Mouse (Mus musculus) spleen, postnatal 36 days (tissue): ENCODE measurements around the gene Olfr1449.
"Not testable (repeated sequence)": the region's sequence is repeated elsewhere in the genome, so short reads cannot be mapped to it uniquely, and the experiment has no call there.

Experiments
- DNase-seq, 2 experiments: peaks; one replicate each; pipeline ENCODE4 v3.0.0; 2022; ENCODE audit warnings: low spot score in 2 of 2, mixed read lengths in 1 of 2

The Olfr1449 gene

DNA sequence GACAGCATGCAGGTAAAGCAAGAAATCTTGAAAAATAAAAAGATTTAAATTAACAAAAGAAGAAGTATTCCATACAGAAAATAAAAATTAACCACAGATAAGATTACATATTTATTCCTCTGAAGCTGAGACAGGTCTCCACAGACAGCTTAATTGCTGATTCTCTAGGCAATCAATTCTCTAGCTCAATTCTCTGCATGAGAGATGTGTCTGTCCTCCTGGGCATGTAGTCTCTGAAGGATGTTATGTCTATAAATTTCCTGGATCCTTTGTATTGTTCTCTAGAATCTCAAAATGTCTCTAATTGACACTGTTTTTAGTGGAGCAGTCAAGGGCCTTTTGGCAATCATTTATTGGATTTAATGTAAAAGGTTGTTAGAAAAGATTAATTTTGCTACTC lies at the start of gene Olfr1449:
Gene Olfr1449 (plus strand): TSS at position 301 of the 400 bp plus-strand sequence.
- no peak for DNase-seq

DNA sequence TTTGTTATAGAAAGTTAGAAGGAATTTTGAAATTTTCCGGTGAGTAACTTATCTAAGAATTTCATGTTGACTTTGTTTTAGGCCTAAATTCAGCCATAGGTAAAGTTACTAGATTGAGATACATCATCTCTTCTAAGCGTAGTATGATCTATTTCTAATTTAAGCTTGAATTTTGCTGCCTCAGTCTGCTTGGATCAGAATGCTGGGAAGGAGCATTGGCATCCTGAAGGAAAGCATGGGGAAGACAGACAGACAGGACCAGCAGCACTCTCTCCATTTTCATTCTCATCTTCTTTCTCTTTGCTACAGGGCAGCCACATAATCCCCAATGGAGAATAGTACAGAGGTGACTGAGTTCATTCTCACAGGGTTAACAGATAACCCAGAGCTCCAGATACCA lies 47.1 kb upstream of the Olfr1449 start, which contains the start of gene Olfr1445:
Gene Olfr1445 (plus strand): TSS at position 301 of the 400 bp plus-strand sequence.
- no peak for DNase-seq

DNA sequence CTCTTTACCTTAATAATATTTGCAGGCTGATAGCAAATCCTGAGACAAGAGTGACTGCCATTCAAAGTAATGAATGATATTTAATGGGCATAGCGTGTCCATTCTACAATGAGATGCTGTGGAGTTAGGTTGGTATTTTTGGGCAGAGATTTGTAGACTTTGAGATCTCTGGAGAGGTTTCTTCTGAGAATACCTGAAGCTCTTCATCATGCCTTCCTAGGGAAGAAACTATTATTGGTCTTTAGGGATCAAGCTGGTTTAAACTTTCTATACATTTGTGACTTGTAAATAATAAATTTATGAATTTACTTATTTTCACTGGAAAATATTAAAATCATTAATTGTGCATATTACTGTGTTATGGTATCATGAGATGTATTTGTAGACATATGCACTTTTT lies 37.2 kb upstream of the Olfr1449 start, which contains the start of gene Olfr1446:
Gene Olfr1446 (minus strand): TSS at position 101 of the 400 bp plus-strand sequence.
- no peak for DNase-seq

DNA sequence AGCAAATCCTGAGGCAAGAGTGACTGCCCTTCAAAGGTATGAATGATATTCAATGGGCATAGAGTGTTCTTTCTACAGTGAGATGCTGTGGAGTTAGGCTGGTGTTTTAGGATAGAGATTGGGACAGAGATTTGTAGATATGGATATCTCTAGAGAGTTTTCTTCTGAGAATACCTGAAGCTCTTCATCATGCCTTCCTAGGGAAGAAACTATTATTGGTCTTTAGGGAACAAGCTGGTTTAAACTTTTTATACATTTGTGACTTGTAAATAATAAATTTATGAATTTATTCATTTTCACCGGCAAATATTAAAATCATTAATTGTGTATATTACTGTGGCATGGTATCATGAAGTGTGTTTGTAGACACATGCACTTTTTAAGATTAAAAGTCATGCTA lies 27.0 kb upstream of the Olfr1449 start, which contains the start of gene Olfr1447:
Gene Olfr1447 (minus strand): TSS at position 101 of the 400 bp plus-strand sequence.
- DNase-seq, result no peak

DNA sequence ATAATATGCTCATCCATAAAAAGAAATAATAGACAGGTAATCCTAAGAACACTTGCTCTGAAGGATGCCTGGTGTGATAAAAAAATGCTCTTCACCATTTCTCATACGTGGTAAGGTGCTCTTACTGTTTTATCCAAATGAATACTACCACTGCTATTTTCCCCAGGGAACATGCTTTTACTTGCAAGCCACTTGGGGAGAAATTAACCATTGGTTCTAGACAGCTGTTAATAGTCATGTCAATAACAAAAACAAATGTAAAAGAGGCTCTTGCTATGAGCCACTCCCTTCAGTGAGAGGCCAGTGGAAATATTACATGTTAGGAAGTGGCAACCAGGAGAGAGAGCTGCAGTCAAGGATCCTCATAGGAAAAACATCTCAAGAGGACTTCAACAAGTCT lies 6.3 kb upstream of the Olfr1449 start, which contains the start of gene Olfr1448:
Gene Olfr1448 (minus strand): TSS at position 101 of the 400 bp plus-strand sequence.
- DNase-seq, result no peak

DNA sequence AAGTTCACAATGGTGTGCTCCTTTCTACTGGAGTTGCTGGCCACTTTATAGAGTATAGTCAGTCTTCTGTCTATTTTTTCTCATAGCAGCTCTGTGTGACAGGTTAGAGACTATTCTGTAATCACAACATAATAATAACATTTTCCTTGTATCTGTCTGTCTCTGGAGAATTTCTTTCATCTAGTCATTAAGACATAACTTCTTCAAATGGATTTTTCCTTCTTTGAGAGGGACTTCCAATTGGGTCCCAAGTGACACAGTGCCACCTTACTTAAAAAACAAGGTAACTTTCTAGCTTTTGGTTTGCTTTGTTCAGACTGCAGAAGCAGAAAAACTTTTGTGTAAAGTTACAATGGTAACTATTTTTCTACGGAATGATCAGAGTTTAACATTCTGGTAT lies 19.3 kb downstream of the Olfr1449 start, which contains the start of gene Olfr1450:
Gene Olfr1450 (plus strand): TSS at position 301 of the 400 bp plus-strand sequence.
- DNase-seq, result no peak

DNA sequence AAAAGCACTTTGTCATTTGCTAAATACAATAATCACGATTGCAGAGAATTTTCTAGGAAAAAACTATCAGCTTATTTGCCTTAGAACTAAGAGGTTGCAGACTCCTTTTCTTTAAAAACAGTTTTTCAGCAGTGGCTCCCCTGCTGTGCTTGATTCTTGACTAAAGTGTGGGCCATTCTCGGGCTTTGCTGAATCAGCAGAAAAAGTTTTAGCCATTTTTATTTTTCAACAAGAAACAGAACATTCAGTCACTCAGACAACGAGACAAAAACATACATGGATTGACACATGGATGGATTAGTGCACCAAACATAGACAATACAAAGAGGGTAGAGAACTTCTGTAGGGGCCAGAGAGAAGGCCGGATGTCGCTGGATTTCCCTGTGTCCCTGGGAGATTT lies 39.4 kb downstream of the Olfr1449 start:
- DNase-seq, result not testable (repeated sequence)
